Mouse (Mus musculus): ENCODE data around the gene Slc12a3. TPM values are rescaled to one million over a fixed set of nuclear protein-coding genes. Genes with fewer than 3 reads are reported as not detected.

Slc12a3 gene
- polyA plus RNA-seq, 1 experiment, result 1.2 TPM

GRCm38 (mm10) chr8:94343290-94343689 lies 14.3 kb downstream of the Slc12a3 start:
- DNase-seq (ENCODE audit: low read depth in 1 of 2, low spot score in 2 of 2), result peak; percentile 62 to 78
- no peak overlapping the region for H3K4me3 ChIP-seq (ENCODE audit: extremely low read depth, insufficient read depth, insufficient read length)
- no peak for TF ChIP-seq POLR2A (IDR thresholded peaks at IDR 0.05; ENCODE audit: low read depth, low read length)
- peak; percentile 73; the same call in 1 of the 2 replicates for TF ChIP-seq CTCF (IDR thresholded peaks at IDR 0.05; ENCODE audit: extremely low read depth, insufficient read depth, insufficient read length, insufficient replicate concordance)
- peaks cover 32% of the 10 kb centered on the region; the same call in 1 of the 2 replicates for H3K4me1 ChIP-seq (ENCODE audit: control insufficient read depth, insufficient read depth, insufficient read length)
- WGBS, result 6% methylated on average over 6 of the region's 6 CpGs
- no peaks in the 10 kb centered on the region for H3K27me3 ChIP-seq (ENCODE audit: control insufficient read depth, insufficient read depth, low read length)
- no peaks in the 10 kb centered on the region for H3K36me3 ChIP-seq (ENCODE audit: control insufficient read depth, insufficient read depth, low read length)
- H3K27ac ChIP-seq (ENCODE audit: insufficient read depth, low read length), result no peak overlapping the region

GRCm38 (mm10) chr8:94343778-94344320 lies 14.8 kb downstream of the Slc12a3 start:
- Histone ChIP-seq H3K27ac (ENCODE audit: insufficient read depth, low read length) (no peak overlapping the region), H3K4me1 (ENCODE audit: control insufficient read depth, insufficient read depth, insufficient read length) (peaks cover 36% of the 10 kb centered on the region; the same call in 1 of the 2 replicates), H3K36me3 (ENCODE audit: control insufficient read depth, insufficient read depth, low read length) (no peaks in the 10 kb centered on the region), H3K27me3 (ENCODE audit: control insufficient read depth, insufficient read depth, low read length) (no peaks in the 10 kb centered on the region), H3K4me3 (ENCODE audit: extremely low read depth, insufficient read depth, insufficient read length) (no peak overlapping the region)
- no peak for DNase-seq (ENCODE audit: low read depth in 1 of 2, low spot score in 2 of 2)
- TF ChIP-seq POLR2A (IDR thresholded peaks at IDR 0.05; ENCODE audit: low read depth, low read length), result no peak
- no peak for TF ChIP-seq CTCF (IDR thresholded peaks at IDR 0.05; ENCODE audit: extremely low read depth, insufficient read depth, insufficient read length, insufficient replicate concordance)
- WGBS, result 87% methylated on average over 11 of the region's 11 CpGs

GRCm38 (mm10) chr8:94345657-94346056 lies 16.7 kb downstream of the Slc12a3 start:
- TF ChIP-seq CTCF (IDR thresholded peaks at IDR 0.05; ENCODE audit: extremely low read depth, insufficient read depth, insufficient read length, insufficient replicate concordance) (no peak), POLR2A (IDR thresholded peaks at IDR 0.05; ENCODE audit: low read depth, low read length) (no peak)
- no peak for DNase-seq (ENCODE audit: low read depth in 1 of 2, low spot score in 2 of 2)
- peak overlapping the region; percentile 70; the same call in 1 of the 2 replicates for H3K27ac ChIP-seq (ENCODE audit: insufficient read depth, low read length)
- no peaks in the 10 kb centered on the region for H3K36me3 ChIP-seq (ENCODE audit: control insufficient read depth, insufficient read depth, low read length)
- H3K4me3 ChIP-seq (ENCODE audit: extremely low read depth, insufficient read depth, insufficient read length), result no peak overlapping the region
- 87% methylated on average over 4 of the region's 4 CpGs for WGBS
- peaks cover 36% of the 10 kb centered on the region; the same call in 1 of the 2 replicates for H3K4me1 ChIP-seq (ENCODE audit: control insufficient read depth, insufficient read depth, insufficient read length)
- H3K27me3 ChIP-seq (ENCODE audit: control insufficient read depth, insufficient read depth, low read length), result no peaks in the 10 kb centered on the region

- Histone ChIP-seq H3K27ac (ENCODE audit: insufficient read depth, low read length) (peak overlapping the region; percentile 70), H3K4me3 (ENCODE audit: extremely low read depth, insufficient read depth, insufficient read length) (no peak overlapping the region)
- 53% methylated on average over 13 of the region's 13 CpGs for WGBS
Observed at GRCm38 (mm10) chr8:94346264-94346663, 17.3 kb downstream of the Slc12a3 start.

GRCm38 (mm10) chr8:94348425-94348824 lies 19.4 kb downstream of the Slc12a3 start:
- 20% methylated on average over 9 of the region's 9 CpGs for WGBS
- no peak overlapping the region for H3K27ac ChIP-seq (ENCODE audit: insufficient read depth, low read length)
- no peak for DNase-seq (ENCODE audit: low read depth in 1 of 2, low spot score in 2 of 2)

More at GRCm38 (mm10) chr8:94346264-94346663, 17.3 kb downstream of the Slc12a3 start:
- TF ChIP-seq POLR2A (IDR thresholded peaks at IDR 0.05; ENCODE audit: low read depth, low read length), result no peak
- TF ChIP-seq CTCF (IDR thresholded peaks at IDR 0.05; ENCODE audit: extremely low read depth, insufficient read depth, insufficient read length, insufficient replicate concordance), result no peak
- Histone ChIP-seq H3K36me3 (ENCODE audit: control insufficient read depth, insufficient read depth, low read length) (no peaks in the 10 kb centered on the region), H3K4me1 (ENCODE audit: control insufficient read depth, insufficient read depth, insufficient read length) (peaks cover 31% of the 10 kb centered on the region; the same call in 1 of the 2 replicates), H3K27me3 (ENCODE audit: control insufficient read depth, insufficient read depth, low read length) (no peaks in the 10 kb centered on the region)
- no peak for DNase-seq (ENCODE audit: low read depth in 1 of 2, low spot score in 2 of 2)

GRCm38 (mm10) chr8:94354069-94354531 lies 25.1 kb downstream of the Slc12a3 start:
- TF ChIP-seq POLR2A (IDR thresholded peaks at IDR 0.05; ENCODE audit: low read depth, low read length) (no peak), CTCF (IDR thresholded peaks at IDR 0.05; ENCODE audit: extremely low read depth, insufficient read depth, insufficient read length, insufficient replicate concordance) (no peak)
- Histone ChIP-seq H3K36me3 (ENCODE audit: control insufficient read depth, insufficient read depth, low read length) (no peaks in the 10 kb centered on the region), H3K27ac (ENCODE audit: insufficient read depth, low read length) (peak overlapping the region; percentile 94), H3K4me3 (ENCODE audit: extremely low read depth, insufficient read depth, insufficient read length) (no peak overlapping the region), H3K4me1 (ENCODE audit: control insufficient read depth, insufficient read depth, insufficient read length) (peaks cover 23% of the 10 kb centered on the region; the same call in 1 of the 2 replicates), H3K27me3 (ENCODE audit: control insufficient read depth, insufficient read depth, low read length) (no peaks in the 10 kb centered on the region)
- peak in 1 of 2 experiments; percentile 45 for DNase-seq (ENCODE audit: low read depth in 1 of 2, low spot score in 2 of 2)
- 36% methylated on average over 7 of the region's 7 CpGs for WGBS

More at GRCm38 (mm10) chr8:94348425-94348824, 19.4 kb downstream of the Slc12a3 start:
- TF ChIP-seq CTCF (IDR thresholded peaks at IDR 0.05; ENCODE audit: extremely low read depth, insufficient read depth, insufficient read length, insufficient replicate concordance), result no peak
- TF ChIP-seq POLR2A (IDR thresholded peaks at IDR 0.05; ENCODE audit: low read depth, low read length), result no peak
- no peaks in the 10 kb centered on the region for H3K27me3 ChIP-seq (ENCODE audit: control insufficient read depth, insufficient read depth, low read length)
- H3K4me1 ChIP-seq (ENCODE audit: control insufficient read depth, insufficient read depth, insufficient read length), result peaks cover 27% of the 10 kb centered on the region; the same call in 1 of the 2 replicates
- no peaks in the 10 kb centered on the region for H3K36me3 ChIP-seq (ENCODE audit: control insufficient read depth, insufficient read depth, low read length)
- no peak overlapping the region for H3K4me3 ChIP-seq (ENCODE audit: extremely low read depth, insufficient read depth, insufficient read length)

GRCm38 (mm10) chr8:94354571-94354970 lies 25.6 kb downstream of the Slc12a3 start:
- no peak for TF ChIP-seq CTCF (IDR thresholded peaks at IDR 0.05; ENCODE audit: extremely low read depth, insufficient read depth, insufficient read length, insufficient replicate concordance)
- TF ChIP-seq POLR2A (IDR thresholded peaks at IDR 0.05; ENCODE audit: low read depth, low read length), result no peak
- 7% methylated on average over 4 of the region's 4 CpGs for WGBS
- peak; percentile 61 to 63 for DNase-seq (ENCODE audit: low read depth in 1 of 2, low spot score in 2 of 2)
- H3K4me1 ChIP-seq (ENCODE audit: control insufficient read depth, insufficient read depth, insufficient read length), result peaks cover 23% of the 10 kb centered on the region; the same call in 1 of the 2 replicates
- peak overlapping the region; percentile 94 for H3K27ac ChIP-seq (ENCODE audit: insufficient read depth, low read length)
- no peaks in the 10 kb centered on the region for H3K36me3 ChIP-seq (ENCODE audit: control insufficient read depth, insufficient read depth, low read length)
- no peak overlapping the region for H3K4me3 ChIP-seq (ENCODE audit: extremely low read depth, insufficient read depth, insufficient read length)
- H3K27me3 ChIP-seq (ENCODE audit: control insufficient read depth, insufficient read depth, low read length), result no peaks in the 10 kb centered on the region

All from spleen, adult 2 months (tissue).